In the genomic region with DNA sequence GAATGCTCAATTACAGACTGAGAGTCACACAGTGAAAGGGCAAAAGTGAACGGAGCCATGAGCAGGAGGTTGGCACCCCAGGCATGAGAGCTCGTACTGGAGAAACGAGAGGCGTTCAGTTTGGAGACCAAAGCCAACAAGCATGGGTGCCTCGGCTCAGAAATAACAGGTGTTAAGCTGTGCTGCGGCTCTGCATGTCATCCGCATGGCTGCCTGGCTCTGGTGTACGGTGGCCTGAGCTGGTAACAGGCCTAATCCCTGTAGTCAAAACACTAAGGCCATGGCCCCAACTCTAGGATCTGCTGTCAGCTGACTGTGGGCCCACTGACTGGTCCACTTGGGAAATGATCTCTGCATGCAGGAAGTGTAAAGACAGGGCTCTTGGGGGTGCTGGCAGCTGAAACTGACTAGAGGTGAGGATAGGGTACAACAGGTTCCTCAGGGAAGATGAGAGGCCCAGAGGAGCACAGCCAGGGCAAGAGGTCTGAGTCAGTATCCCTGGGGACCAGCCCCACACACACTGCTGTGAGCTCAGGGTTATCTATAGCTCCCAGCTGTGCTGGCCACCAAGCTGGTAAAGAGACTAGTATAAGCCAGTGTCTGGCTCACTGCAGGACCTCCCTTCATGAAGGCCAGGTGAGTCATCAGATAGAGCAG, we compare ENCODE assay signal across 20 mouse cellular contexts. TPM values are rescaled to one million over a fixed set of nuclear protein-coding genes. Genes with fewer than 3 reads are reported as not detected.
DNase-seq lines count a peak whose midpoint lies in the region; ATAC-seq and TF ChIP-seq lines count a peak whose summit lies in the region.
"Had no signal": no experiment of that assay in that cellular context is flagged by ENCODE, and none has a peak within 500 bp of the region (broad histone marks: within the 10 kb centered on the region; RNA-seq: fewer than 3 reads in every experiment).

No protein-coding gene starts in this region.

- H3K9ac ChIP-seq in limb, embryonic 13.5 days = no peak overlapping the region
- no peak overlapping the region for H3K9ac ChIP-seq in stomach, postnatal 0 days (ENCODE audit: low read length)
- H3K9ac ChIP-seq: heart, embryonic 12.5 days; liver, embryonic 12.5 days; midbrain, embryonic 15.5 days; neural tube, embryonic 12.5 days; stomach, embryonic 15.5 days had no signal

- H3K4me1 ChIP-seq in limb, embryonic 13.5 days = no peaks in the 10 kb centered on the region
- no peaks in the 10 kb centered on the region for H3K4me1 ChIP-seq in limb, embryonic 10.5 days
- no peaks in the 10 kb centered on the region for H3K4me1 ChIP-seq in stomach, postnatal 0 days (replicated peaks; ENCODE audit: control insufficient read depth, insufficient read depth)
- H3K4me1 ChIP-seq: heart, embryonic 12.5 days; liver, embryonic 12.5 days; midbrain, embryonic 15.5 days; neural tube, embryonic 12.5 days; stomach, embryonic 15.5 days had no signal

- TF ChIP-seq EP300 in stomach, postnatal 0 days (optimal IDR thresholded peaks at IDR 0.05) = no peak

- H3K4me2 ChIP-seq in limb, embryonic 13.5 days (replicated peaks) = no peak overlapping the region
- no peak overlapping the region for H3K4me2 ChIP-seq in stomach, postnatal 0 days (replicated peaks; ENCODE audit: low read depth)
- H3K4me2 ChIP-seq: heart, embryonic 12.5 days; liver, embryonic 12.5 days; midbrain, embryonic 15.5 days; neural tube, embryonic 12.5 days; stomach, embryonic 15.5 days had no signal

- 85% methylated on average over 8 of the region's 8 CpGs for WGBS in limb, embryonic 13.5 days
- 91% methylated on average over 8 of the region's 8 CpGs for WGBS in limb, embryonic 10.5 days
- WGBS in stomach, postnatal 0 days = 82% methylated on average over 8 of the region's 8 CpGs

- no peak overlapping the region for H3K27ac ChIP-seq in limb, embryonic 13.5 days
- H3K27ac ChIP-seq in limb, embryonic 10.5 days = no peak overlapping the region
- H3K27ac ChIP-seq in stomach, postnatal 0 days (replicated peaks) = no peak overlapping the region
- H3K27ac ChIP-seq: hindbrain, embryonic 10.5 days; liver, embryonic 12.5 days; midbrain, embryonic 15.5 days; neural tube, embryonic 12.5 days; stomach, embryonic 15.5 days had no signal

- no peaks in the 10 kb centered on the region for H3K36me3 ChIP-seq in limb, embryonic 13.5 days
- no peaks in the 10 kb centered on the region for H3K36me3 ChIP-seq in limb, embryonic 10.5 days
- no peaks in the 10 kb centered on the region for H3K36me3 ChIP-seq in stomach, postnatal 0 days (ENCODE audit: control insufficient read depth, insufficient read depth, low read length)
- H3K36me3 ChIP-seq: hindbrain, embryonic 10.5 days; liver, embryonic 12.5 days; midbrain, embryonic 15.5 days; neural tube, embryonic 12.5 days; stomach, embryonic 15.5 days had no signal

- no peak overlapping the region for H3K4me3 ChIP-seq in limb, embryonic 13.5 days
- H3K4me3 ChIP-seq in limb, embryonic 10.5 days = no peak overlapping the region
- H3K4me3 ChIP-seq in stomach, postnatal 0 days (ENCODE audit: low read depth, low read length) = no peak overlapping the region
- H3K4me3 ChIP-seq: heart, embryonic 12.5 days; hindbrain, embryonic 10.5 days; liver, embryonic 12.5 days; midbrain, embryonic 15.5 days; neural tube, embryonic 12.5 days; stomach, embryonic 15.5 days had no signal

- intact Hi-C loops in gastrocnemius, postnatal 14 days (cut with DNase I; ENCODE audit: low total_unique reads) = no loop called here

- ATAC-seq in cerebellum, adult (ENCODE audit: insufficient number of reproducible peaks, low FRiP score, low TSS enrichment) = peak; percentile 42; the same call in 1 of the 2 replicates
- ATAC-seq in limb, embryonic 13.5 days (ENCODE audit: low FRiP score, low read depth) = peak; percentile 69
- ATAC-seq in stomach, postnatal 0 days (ENCODE audit: low FRiP score, low TSS enrichment) = no peak
- ATAC-seq: forebrain, embryonic 14.5 days; intestine, embryonic 16.5 days; liver, embryonic 12.5 days; midbrain, embryonic 15.5 days had no signal

- TF ChIP-seq CTCF in stomach, postnatal 0 days (IDR thresholded peaks at IDR 0.05; ENCODE audit: low read depth) = no peak

- no peaks in the 10 kb centered on the region for H3K9me3 ChIP-seq in limb, embryonic 13.5 days
- no peaks in the 10 kb centered on the region for H3K9me3 ChIP-seq in limb, embryonic 10.5 days (replicated peaks)
- no peaks in the 10 kb centered on the region for H3K9me3 ChIP-seq in stomach, postnatal 0 days (ENCODE audit: control insufficient read depth, low read length)
- H3K9me3 ChIP-seq: heart, embryonic 12.5 days; hindbrain, embryonic 10.5 days; liver, embryonic 12.5 days; midbrain, embryonic 15.5 days; neural tube, embryonic 12.5 days; stomach, embryonic 15.5 days had no signal

- DNase-seq in cerebellum, postnatal 4 days (ENCODE audit: low spot score in 2 of 2) = no peak
- DNase-seq in limb, embryonic 10.5 days (ENCODE audit: low spot score) = no peak
- peak; percentile 59 for DNase-seq in gastrocnemius, postnatal 14 days
- no peak for DNase-seq in stomach, postnatal 0 days (ENCODE audit: low spot score)
- no peak for DNase-seq in yolk sac, embryonic 10.5 days (ENCODE audit: low spot score)
- no peak for DNase-seq in left cerebral cortex, adult 18-20 months (ENCODE audit: low spot score in 2 of 2)
- DNase-seq: kidney, postnatal 10 days; spleen, adult 18-20 months had no signal

- no peaks in the 10 kb centered on the region for H3K27me3 ChIP-seq in limb, embryonic 13.5 days
- no peaks in the 10 kb centered on the region for H3K27me3 ChIP-seq in limb, embryonic 10.5 days (ENCODE audit: low read depth, poor library complexity, severe bottlenecking)
- no peaks in the 10 kb centered on the region for H3K27me3 ChIP-seq in stomach, postnatal 0 days (ENCODE audit: control insufficient read depth, insufficient read depth, low read length)
- H3K27me3 ChIP-seq: heart, embryonic 12.5 days; liver, embryonic 12.5 days; midbrain, embryonic 15.5 days; neural tube, embryonic 12.5 days; stomach, embryonic 15.5 days had no signal

RNA-seq across cellular contexts. Expression of a gene that starts 35.6 kb away (rescaled TPM):
- 4.2 and 5.4 TPM in 2 replicates for polyA plus RNA-seq in limb, embryonic 13.5 days (2015; fragmentation: Nextera tagmentation; extraction: Ambion mirVana)
- 2.5 and 3.2 TPM in 2 replicates for polyA plus RNA-seq in limb, embryonic 10.5 days (2016; fragmentation: Nextera tagmentation; extraction: Ambion mirVana)
- total RNA-seq in gastrocnemius, postnatal 14 days (2021) = 10 to 100 TPM; 10.9 to 11.0 TPM
- 1.5 and 2.2 TPM in 2 replicates for polyA plus RNA-seq in stomach, postnatal 0 days (2015; fragmentation: Nextera tagmentation; extraction: Ambion mirVana)
- 1 to 10 TPM in 1 of 2 experiments, under 1 TPM in 1; 0.56 to 1.9 TPM for total RNA-seq in left cerebral cortex, adult 18-20 months (2021)
- total RNA-seq: common myeloid progenitor, adult 5-6 weeks; megakaryocyte progenitor cell, adult 5-6 weeks had no signal
